Mouse (Mus musculus) spleen, embryonic (tissue): ENCODE measurements around the gene Fxyd7.

ENCODE experiments used
- CTCF ChIA-PET: fragments of 350-600 bp; sonication (Branson Sonifier 250); formaldehyde crosslinking; loops from one replicate; lab custom pipeline; 2022; lab: Charles Lee

Gene Fxyd7

GRCm38 (mm10) chr7:31028609-31029008 lies 22.7 kb downstream of the Fxyd7 start:
- CTCF ChIA-PET: no interaction called here

DNA sequence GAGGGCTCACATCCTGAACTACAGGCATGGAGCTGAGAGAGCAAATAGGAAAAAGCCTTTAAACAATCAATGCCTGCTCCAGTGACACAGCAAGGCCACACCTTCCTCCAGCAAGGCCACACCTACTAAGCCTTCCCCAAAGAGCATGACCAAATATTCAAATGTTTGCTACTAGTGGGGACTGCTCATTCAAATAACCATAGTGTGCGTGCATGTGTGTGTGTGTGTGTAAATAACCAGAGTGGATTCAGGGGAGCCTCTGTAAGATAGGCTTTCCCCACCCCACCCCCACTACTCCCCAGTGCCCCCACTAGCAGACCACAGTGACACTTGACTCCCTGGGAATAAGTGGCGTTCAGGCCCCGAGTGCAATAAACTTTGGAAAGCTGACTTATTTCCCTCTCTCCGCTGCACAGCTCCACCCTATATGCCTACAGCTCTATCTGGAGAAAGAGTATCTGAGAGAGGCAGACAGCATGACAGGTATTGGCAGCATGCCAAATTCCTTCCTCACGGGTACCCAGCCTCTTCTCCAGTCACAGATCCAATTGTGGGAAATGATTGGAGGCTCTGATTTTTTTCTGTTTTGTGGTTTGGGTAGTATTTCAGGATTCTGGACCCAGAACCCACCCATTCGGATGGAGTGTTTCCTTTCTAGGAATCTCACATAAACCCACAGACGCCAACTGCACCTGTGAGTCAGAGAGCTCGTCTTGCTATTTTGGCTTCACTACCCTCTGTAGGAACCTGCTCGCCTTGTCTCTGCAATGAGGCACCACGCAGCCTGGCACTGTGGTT lies 34.0 kb downstream of the Fxyd7 start:
- CTCF ChIA-PET: interaction anchor here (0.6 kb wide), 1 partner anchor 25 kb away, joined by 8 read pairs; no protein-coding TSS in a partner anchor

GRCm38 (mm10) chr7:31012971-31013370 lies 38.3 kb downstream of the Fxyd7 start:
- CTCF ChIA-PET: no interaction called here

- CTCF ChIA-PET: no interaction called here
Observed at GRCm38 (mm10) chr7:31008889-31009288, 42.4 kb downstream of the Fxyd7 start.

- CTCF ChIA-PET: interaction anchor here (0.5 kb wide), 1 partner anchor 323 kb away, joined by 22 read pairs; no protein-coding TSS in a partner anchor
Observed at GRCm38 (mm10) chr7:31008175-31008574, 43.1 kb downstream of the Fxyd7 start.

- CTCF ChIA-PET: interaction anchor here (0.5 kb wide), 1 partner anchor 323 kb away, joined by 22 read pairs; no protein-coding TSS in a partner anchor
Observed at GRCm38 (mm10) chr7:31007775-31008174, 43.5 kb downstream of the Fxyd7 start.

DNA sequence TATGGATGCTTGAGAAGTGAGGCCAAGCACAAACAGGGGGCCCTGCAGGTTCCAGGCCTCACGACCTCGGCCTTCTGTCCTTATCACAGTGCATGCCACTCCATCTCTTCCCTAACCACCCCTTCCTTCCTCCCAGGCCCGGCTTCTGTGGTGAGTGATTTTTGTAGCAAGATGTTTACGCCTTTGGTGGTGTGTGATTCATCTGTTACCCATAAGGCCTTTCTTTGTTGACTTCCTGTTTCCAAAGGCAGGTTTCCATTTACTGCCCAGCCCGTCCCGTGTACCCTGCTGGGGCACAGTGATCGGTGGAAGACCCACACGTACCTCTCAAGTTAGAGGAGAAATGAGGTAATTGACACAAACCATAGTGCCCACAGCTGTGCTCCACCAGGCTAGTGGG lies 48.6 kb downstream of the Fxyd7 start:
- CTCF ChIA-PET: interaction anchor here (0.6 kb wide), 1 partner anchor 435 kb away, joined by 3 read pairs; no protein-coding TSS in a partner anchor

DNA sequence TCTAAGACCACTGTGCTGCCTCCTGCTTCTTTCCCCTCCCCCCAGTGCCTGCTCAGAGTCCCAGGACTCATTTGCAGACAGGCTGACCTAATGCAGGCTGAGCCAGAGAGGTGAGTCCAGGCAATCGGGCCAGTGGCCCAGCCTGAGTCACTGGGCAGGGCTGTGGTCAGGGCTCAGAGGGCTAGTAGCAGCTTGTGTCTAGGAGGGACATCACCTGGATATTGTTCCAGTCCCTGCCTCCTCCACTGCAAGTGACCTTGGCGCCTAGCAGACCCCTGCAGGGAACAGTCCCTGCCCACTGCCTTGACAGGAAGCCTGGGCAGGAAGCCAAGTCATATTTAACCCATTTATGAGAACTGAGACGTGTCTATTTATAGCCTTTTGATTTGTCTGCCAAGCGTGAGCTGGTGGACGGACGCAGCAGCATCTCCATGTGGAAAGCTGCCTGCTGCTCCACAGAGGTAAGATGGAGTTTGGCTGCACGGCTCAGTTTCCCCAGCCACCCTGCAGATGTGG lies 50.7 kb downstream of the Fxyd7 start:
- CTCF ChIA-PET: interaction anchor here (0.5 kb wide), 1 partner anchor 32 kb away, joined by 10 read pairs; no protein-coding TSS in a partner anchor

DNA sequence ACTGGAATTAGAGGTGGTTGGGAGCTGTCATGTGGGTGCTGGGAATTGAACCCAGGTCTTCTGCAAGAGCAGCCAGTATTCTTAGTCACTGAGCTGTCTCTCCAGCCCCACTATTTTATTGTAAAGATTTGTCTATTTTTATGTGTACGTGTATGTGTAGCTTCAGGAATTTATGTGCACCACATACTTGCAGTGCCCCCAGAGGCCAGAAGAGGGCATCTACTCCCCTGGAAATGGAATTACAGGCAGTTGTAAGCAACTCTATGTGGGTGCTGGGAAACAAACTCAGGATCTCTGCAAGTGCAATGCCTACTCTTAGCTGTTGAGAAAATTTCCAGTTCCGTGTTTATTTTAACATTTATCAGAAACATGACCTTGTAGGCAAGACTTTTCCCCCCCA lies 54.8 kb downstream of the Fxyd7 start:
- CTCF ChIA-PET: no interaction called here

- CTCF ChIA-PET: no interaction called here
Observed at GRCm38 (mm10) chr7:30993986-30994385, 57.3 kb downstream of the Fxyd7 start.
